In the genomic region with DNA sequence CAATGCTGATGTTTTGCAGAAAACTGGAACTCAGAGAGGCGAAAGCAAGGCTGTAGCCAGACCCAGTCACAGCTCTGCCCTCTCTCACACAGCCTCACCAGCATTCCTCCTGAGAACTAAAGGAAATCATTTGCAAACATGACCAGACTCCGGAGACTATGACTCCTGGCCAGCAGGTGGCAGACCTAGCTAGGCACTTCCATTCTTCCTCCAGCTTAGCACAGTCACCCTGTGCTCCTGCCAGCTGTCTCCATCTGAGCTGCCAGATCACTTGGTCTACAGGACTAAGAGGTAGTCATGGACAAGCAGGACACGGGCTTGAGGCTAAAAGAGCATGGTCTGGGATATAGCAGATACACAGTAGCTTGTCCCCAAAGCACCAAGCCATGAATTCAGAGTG, we compare ENCODE assay signal across 8 mouse cellular contexts. TPM values are rescaled to one million over a fixed set of nuclear protein-coding genes. Genes with fewer than 3 reads are reported as not detected.
DNase-seq lines count a peak whose midpoint lies in the region; ATAC-seq and TF ChIP-seq lines count a peak whose summit lies in the region.

No protein-coding gene starts in this region.

- H3K4me2 ChIP-seq in forebrain, postnatal 0 days (ENCODE audit: low read depth): no peak overlapping the region
- no peak overlapping the region for H3K4me2 ChIP-seq in hindbrain, embryonic 12.5 days (replicated peaks)

- H3K27me3 ChIP-seq in forebrain, postnatal 0 days (ENCODE audit: insufficient read depth, low read length): no peaks in the 10 kb centered on the region
- peaks cover 11% of the 10 kb centered on the region; the same call in 1 of the 2 replicates for H3K27me3 ChIP-seq in hindbrain, embryonic 12.5 days

- H3K36me3 ChIP-seq in forebrain, postnatal 0 days (ENCODE audit: insufficient read depth): no peaks in the 10 kb centered on the region
- H3K36me3 ChIP-seq in hindbrain, embryonic 12.5 days: no peaks in the 10 kb centered on the region

- no peak overlapping the region for H3K4me3 ChIP-seq in forebrain, postnatal 0 days (ENCODE audit: low read depth, low read length)
- no peak overlapping the region for H3K4me3 ChIP-seq in hindbrain, embryonic 12.5 days

- WGBS in forebrain, postnatal 0 days: 3% methylated on average over 3 of the region's 3 CpGs
- 2% methylated on average over 3 of the region's 3 CpGs for WGBS in hindbrain, embryonic 12.5 days

- H3K27ac ChIP-seq in forebrain, postnatal 0 days (ENCODE audit: low read depth, low read length): no peak overlapping the region
- no peak overlapping the region for H3K27ac ChIP-seq in hindbrain, embryonic 12.5 days

- no peaks in the 10 kb centered on the region for H3K9me3 ChIP-seq in forebrain, postnatal 0 days (ENCODE audit: low read length)
- no peaks in the 10 kb centered on the region for H3K9me3 ChIP-seq in hindbrain, embryonic 12.5 days (replicated peaks)

- peak; percentile 19 for ATAC-seq in forebrain, postnatal 0 days
- peak; percentile 12 for ATAC-seq in hindbrain, embryonic 12.5 days (ENCODE audit: low FRiP score)

- DNase-seq in MEL-GATA-1-ER (ENCODE audit: extremely low read depth, low read depth): peak; percentile 80
- DNase-seq in cerebellum, adult 11 months: peak; percentile 90
- DNase-seq in forebrain, postnatal 0 days: peak; percentile 90
- DNase-seq in layer of hippocampus, adult 9-11 months: peak; percentile 87
- peak; percentile 88 for DNase-seq in lung, postnatal 14 days
- peak; percentile 92 for DNase-seq in retina, embryonic 14.5 days (ENCODE audit: low spot score)
- peak; percentile 82 to 84 for DNase-seq in thymus, postnatal 36 days

- peak; percentile 87 for TF ChIP-seq CTCF in forebrain, postnatal 0 days (IDR thresholded peaks at IDR 0.05; ENCODE audit: low read depth)

- H3K9ac ChIP-seq in forebrain, postnatal 0 days: no peak overlapping the region
- no peak overlapping the region for H3K9ac ChIP-seq in hindbrain, embryonic 12.5 days

- peaks cover 19% of the 10 kb centered on the region for H3K4me1 ChIP-seq in forebrain, postnatal 0 days (ENCODE audit: insufficient read depth)
- H3K4me1 ChIP-seq in hindbrain, embryonic 12.5 days: peaks cover 47% of the 10 kb centered on the region

RNA-seq across cellular contexts. Expression of gene Tango2, which starts 2.7 kb away (rescaled TPM):
- 25.5 and 43.0 TPM in 2 replicates for total RNA-seq in forebrain, postnatal 0 days (2014; rRNA removed)
- polyA plus RNA-seq in forebrain, postnatal 0 days (2015; fragmentation: Nextera tagmentation; extraction: Ambion mirVana): 69.9 and 75.9 TPM in 2 replicates
- 48.2 and 50.5 TPM in 2 replicates for polyA plus RNA-seq in hindbrain, embryonic 12.5 days (2016; fragmentation: Nextera tagmentation; extraction: Ambion mirVana)

RNA-seq across cellular contexts. Expression of gene Arvcf, which starts 2.7 kb away (rescaled TPM):
- total RNA-seq in forebrain, postnatal 0 days (2014; rRNA removed): 103 and 120 TPM in 2 replicates
- 31.2 and 42.8 TPM in 2 replicates for polyA plus RNA-seq in forebrain, postnatal 0 days (2015; fragmentation: Nextera tagmentation; extraction: Ambion mirVana)
- 105 and 119 TPM in 2 replicates for polyA plus RNA-seq in hindbrain, embryonic 12.5 days (2016; fragmentation: Nextera tagmentation; extraction: Ambion mirVana)

RNA-seq across cellular contexts. Expression of gene Dgcr8, which starts 56.2 kb away (rescaled TPM):
- total RNA-seq in forebrain, postnatal 0 days (2014; rRNA removed): 38.5 and 47.6 TPM in 2 replicates
- 18.5 and 24.5 TPM in 2 replicates for polyA plus RNA-seq in forebrain, postnatal 0 days (2015; fragmentation: Nextera tagmentation; extraction: Ambion mirVana)
- 34.2 and 35.0 TPM in 2 replicates for polyA plus RNA-seq in hindbrain, embryonic 12.5 days (2016; fragmentation: Nextera tagmentation; extraction: Ambion mirVana)
